Mouse (Mus musculus): ENCODE results near the gene Ube2l3. TPM values are rescaled to one million over a fixed set of nuclear protein-coding genes. Genes with fewer than 3 reads are reported as not detected.

The Ube2l3 gene
- 58.7 and 63.1 TPM in 2 replicates for polyA plus RNA-seq (2012; rRNA removed)

GRCm38 (mm10) chr16:17202549-17202948 is at the start of gene Ube2l3:
Gene Ube2l3, minus strand, starts transcription at chr16:17202649.

GRCm38 (mm10) chr16:17232794-17233701 is 30.6 kb upstream of the Ube2l3 start, which contains the start of gene Hic2:
Gene Hic2, plus strand, starts transcription at chr16:17233572.

DNA sequence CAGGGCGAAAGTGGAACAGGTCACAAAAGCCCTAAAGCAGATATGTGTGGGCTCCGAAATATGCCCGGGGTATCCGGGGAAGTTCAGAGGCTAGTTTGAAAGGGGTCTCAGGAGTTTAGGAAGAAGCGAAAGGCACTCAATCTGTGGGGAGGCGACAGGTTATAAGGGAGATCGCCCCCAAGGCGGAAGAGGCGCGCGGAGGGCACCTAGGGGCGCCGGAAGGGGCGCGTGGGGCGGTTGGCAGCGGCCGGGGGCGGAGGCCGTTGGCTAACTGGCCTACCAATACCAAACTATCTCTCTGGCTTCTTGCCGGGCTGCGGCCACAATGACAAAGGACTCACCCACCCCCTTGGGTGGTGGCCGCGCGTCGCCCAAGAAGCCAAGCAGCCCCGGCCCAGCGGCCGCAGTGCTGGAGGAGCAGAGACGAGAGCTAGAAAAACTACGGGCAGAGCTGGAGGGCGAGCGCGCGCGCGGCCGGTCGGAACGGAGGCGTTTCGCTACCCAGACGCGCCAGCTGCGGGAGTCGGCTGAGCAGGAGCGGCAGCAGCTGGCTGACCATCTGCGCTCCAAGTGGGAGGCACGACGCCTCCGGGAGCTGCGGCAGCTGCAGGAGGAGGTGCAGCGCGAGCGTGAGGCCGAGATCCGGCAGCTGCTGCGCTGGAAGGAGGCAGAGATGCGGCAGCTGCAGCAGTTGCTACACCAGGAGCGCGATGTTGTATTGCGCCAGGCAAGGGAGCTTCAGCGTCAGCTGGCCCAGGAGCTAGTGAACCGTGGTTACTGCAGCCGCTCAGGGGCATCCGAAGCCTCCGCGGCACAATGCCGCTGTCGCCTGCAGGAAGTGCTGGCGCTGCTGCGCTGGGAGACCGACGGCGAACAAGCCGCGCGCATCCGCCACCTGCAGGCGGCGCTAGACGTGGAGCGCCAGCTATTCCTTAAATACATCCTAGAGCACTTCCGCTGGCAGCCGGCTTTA is 6.2 kb upstream of the Ube2l3 start, which contains the start of gene Rimbp3:
TSS of gene Rimbp3 (plus strand) at position 215 of the 973 bp plus-strand sequence.

DNA sequence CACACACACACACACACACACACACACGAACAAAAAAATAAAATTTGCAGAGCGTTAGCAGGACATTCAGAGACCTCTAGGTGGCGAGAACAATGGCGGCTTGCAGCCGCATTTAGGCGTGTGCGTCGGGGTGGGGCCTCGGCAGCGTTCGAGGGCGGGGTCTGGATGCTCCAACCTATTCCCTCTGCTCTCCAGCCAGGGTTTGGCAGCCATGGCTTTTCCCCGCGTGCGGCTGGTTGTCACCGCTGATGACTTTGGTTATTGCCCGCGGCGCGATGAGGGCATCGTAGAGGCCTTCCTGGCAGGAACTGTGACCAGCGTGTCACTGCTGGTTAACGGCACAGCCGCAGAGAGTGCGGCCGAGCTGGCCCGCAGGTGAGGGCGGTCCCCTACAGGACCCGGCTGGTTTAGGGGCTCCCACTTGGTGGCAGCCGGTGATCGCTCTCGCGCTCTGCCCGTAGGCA is 55.6 kb downstream of the Ube2l3 start, which contains the start of gene Ccdc116:
TSS of gene Ccdc116 (minus strand) at position 458 of the 464 bp plus-strand sequence.

DNA sequence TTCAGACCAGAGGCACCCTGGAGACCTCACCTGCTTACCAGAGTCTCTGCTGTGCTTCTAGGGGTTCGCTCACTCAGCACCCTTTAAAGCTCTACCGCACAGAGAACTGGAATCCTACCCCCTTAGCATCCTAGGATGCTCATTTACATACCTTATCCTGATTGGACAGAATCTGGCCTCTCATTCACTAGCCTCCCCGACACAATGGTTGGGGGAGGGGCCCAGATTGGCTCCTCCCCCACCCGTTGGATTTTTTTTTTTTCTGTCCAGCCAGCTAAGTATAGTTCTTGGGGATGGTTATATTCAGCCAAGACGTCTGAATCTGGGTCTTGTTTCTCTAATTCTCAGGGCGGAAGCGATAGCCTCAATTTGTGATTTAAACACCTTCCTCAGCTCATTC is 58.1 kb downstream of the Ube2l3 start, which contains the start of gene Ydjc:
TSS of gene Ydjc (plus strand) at position 283 of the 400 bp plus-strand sequence.

DNA sequence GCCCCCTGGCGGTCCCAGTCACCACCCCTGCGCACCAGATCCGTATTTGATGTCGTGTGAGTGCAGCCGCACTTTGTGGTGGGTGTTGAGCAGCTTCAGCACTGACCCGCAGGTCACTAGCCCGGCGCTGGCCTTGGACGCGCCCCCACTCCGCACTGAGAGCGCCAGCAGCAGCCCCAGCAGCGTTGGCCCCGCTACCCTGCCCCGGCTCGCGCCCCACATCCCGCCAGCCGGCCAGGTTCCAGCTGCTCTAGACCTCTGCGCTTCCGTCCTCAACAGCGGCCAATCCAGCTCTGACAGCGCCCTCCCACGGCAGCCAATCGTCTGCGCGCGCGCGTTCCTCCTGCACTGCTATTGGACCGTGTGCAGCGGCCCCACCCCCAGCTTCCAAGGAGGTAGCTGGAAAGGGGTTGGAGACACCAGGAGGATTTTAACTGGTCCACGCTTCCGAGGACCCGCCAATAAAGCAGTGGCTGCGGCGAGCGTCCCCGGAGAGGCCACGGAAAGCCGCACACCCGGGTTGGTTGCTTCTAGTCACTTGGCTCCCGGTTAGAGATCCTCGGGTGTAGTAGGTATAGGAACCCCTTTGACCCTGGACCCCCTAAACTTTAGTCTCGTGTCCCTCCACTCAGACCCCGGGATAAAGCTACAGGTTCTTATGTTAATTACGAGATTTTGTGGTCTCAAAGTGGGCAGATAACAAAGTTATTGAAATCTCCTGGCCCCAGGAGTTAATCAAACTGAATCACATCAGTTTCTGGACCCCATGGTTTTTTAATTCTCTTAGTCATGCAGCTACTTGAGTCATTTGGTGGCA is 70.2 kb downstream of the Ube2l3 start, which contains the start of gene Sdf2l1:
TSS of gene Sdf2l1 (minus strand) at position 295 of the 817 bp plus-strand sequence.

DNA sequence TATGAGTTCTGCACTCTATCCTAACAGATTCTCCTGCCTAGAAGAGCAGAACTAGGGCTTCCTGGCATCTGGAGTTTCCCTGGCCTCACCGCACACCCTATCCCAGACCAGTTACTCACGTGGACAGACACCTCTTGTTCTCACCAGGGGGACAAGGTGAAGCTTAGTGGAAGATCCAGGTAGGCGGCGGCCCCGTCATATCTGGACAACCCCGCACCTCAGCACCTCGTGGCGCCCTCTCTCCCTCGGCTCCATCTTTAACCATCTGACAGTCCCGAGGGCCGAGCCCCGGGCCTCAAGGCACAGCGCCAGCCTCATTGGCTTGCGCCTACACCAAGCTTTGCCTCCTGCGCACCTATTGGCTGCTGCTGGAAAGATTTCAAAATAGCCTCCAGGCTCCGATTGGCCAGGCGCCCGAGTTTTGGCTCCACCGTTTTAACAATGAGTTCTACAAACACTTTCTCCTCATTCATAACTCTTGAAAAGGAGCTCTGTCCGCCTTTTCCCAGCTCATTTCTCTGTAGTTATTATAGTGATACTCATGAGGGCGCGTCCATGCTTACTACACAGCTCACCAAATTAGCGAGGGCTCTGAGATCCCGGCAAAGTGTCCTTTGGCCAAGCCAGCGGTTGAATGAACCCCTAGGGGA is 77.5 kb downstream of the Ube2l3 start, which contains the start of gene 2610318N02Rik:
TSS of gene 2610318N02Rik (minus strand) at position 297 of the 650 bp plus-strand sequence.

GRCm38 (mm10) chr16:17110771-17111743 is 91.4 kb downstream of the Ube2l3 start, which contains the start of gene Ppil2:
Gene Ppil2, minus strand, starts transcription at chr16:17111257.

Other genes starting within 250 kb of the Ube2l3 start
- gene Mapk1, start 219.3 kb downstream of the Ube2l3 start, polyA plus RNA-seq (2012; rRNA removed): 75.4 and 80.2 TPM in 2 replicates
- gene Ypel1, start 133.0 kb downstream of the Ube2l3 start, polyA plus RNA-seq (2012; rRNA removed): 8.8 and 10.2 TPM in 2 replicates
- gene Ppil2, start 91.4 kb downstream of the Ube2l3 start, polyA plus RNA-seq (2012; rRNA removed): 98.1 and 102 TPM in 2 replicates
- gene 2610318N02Rik, start 77.5 kb downstream of the Ube2l3 start, polyA plus RNA-seq (2012; rRNA removed): 3.1 and 3.6 TPM in 2 replicates
- gene Sdf2l1, start 70.3 kb downstream of the Ube2l3 start, polyA plus RNA-seq (2012; rRNA removed): 120 and 187 TPM in 2 replicates
- 27.1 and 39.3 TPM in 2 replicates for gene Ydjc, start 58.0 kb downstream of the Ube2l3 start, polyA plus RNA-seq (2012; rRNA removed)
- gene Ccdc116, start 55.4 kb downstream of the Ube2l3 start, polyA plus RNA-seq (2012; rRNA removed): 1.2 and 1.8 TPM in 2 replicates
- gene Rimbp3, start 6.0 kb upstream of the Ube2l3 start, polyA plus RNA-seq (2012; rRNA removed): 0.12 and 0.17 TPM in 2 replicates
- gene Hic2, start 30.9 kb upstream of the Ube2l3 start, polyA plus RNA-seq (2012; rRNA removed): 3.6 and 4.5 TPM in 2 replicates
- gene Tmem191c, start 73.4 kb upstream of the Ube2l3 start, polyA plus RNA-seq (2012; rRNA removed): 33.0 and 34.8 TPM in 2 replicates
- 0.09 and 0.22 TPM in 2 replicates for gene Serpind1, start 128.7 kb upstream of the Ube2l3 start, polyA plus RNA-seq (2012; rRNA removed)
- gene Snap29, start 203.3 kb upstream of the Ube2l3 start, polyA plus RNA-seq (2012; rRNA removed): 2.9 and 3.4 TPM in 2 replicates
- 46.7 and 52.1 TPM in 2 replicates for gene Pi4ka, start 203.7 kb upstream of the Ube2l3 start, polyA plus RNA-seq (2012; rRNA removed)
- gene Crkl, start 249.3 kb upstream of the Ube2l3 start, polyA plus RNA-seq (2012; rRNA removed): 82.8 and 92.6 TPM in 2 replicates

Data from ovary, adult 2 months (tissue).